Mouse (Mus musculus) telencephalon, adult 2 months (tissue): ENCODE measurements at regions not wholly inside any gene's neighbourhood (a gene's known extent, or its start where the extent isn't known, plus 50 kb on each side); places are given as distances from the start of the nearest gene placed in this dataset.
A peak's percentile ranks its signal among the peaks of the same experiment; 100 is the strongest.

Source experiments
- DNase-seq: peaks from one replicate; pipeline ENCODE4 v3.0.0-alpha.2; 2011; ENCODE audit warnings: low read depth, low spot score

DNA sequence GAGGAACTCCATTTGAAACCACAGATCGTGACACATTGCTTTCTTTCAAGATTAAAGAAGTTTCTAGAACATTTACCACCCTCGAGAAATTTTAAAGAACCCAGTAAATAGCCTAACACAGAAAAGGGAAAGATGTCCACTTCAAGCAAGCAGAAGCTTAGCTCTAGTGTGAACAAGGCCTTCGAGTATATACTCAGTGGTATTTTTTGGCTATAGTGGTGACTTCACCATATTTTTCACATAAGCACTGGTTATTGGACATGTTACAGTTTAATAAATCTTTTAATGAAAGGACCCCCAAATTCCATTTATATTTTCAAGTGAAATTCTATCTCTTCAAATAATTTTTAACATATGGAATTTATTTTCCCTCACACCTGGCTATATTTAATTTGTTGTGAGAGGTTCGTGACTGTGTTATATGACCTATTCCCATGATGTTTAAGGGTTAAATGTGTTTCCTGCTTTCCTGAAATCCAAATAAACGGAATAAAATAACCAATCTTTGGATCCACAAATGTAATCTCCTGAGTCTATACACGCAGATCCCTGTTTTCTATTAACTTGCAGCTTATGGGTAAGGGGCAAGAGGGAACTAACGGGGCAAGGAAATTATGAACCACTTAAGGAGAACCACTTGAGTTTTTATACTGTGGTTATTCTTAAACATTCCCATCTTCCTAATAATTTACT is 60.6 kb upstream of the Tas2r134 start:
- no peak for DNase-seq

DNA sequence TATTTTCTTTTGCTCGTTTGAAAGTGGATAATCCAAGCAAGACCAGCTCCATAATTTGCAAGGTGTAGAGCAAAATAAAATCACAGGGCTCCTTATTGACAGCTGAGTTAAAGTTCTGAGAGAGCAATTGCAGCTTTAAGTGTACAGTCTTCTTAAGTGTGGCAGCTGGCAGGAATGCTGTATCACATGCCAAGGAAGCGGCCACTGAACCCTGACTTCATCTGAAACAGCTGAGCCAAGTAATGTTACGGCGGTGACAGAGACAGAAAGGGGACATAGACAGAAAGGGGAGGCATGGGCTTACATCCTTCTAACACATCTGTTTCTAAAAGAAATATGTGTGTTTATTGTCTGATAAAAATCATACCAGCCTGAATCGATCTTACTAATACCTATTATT is 63.4 kb upstream of the Tas2r134 start:
- no peak for DNase-seq

DNA sequence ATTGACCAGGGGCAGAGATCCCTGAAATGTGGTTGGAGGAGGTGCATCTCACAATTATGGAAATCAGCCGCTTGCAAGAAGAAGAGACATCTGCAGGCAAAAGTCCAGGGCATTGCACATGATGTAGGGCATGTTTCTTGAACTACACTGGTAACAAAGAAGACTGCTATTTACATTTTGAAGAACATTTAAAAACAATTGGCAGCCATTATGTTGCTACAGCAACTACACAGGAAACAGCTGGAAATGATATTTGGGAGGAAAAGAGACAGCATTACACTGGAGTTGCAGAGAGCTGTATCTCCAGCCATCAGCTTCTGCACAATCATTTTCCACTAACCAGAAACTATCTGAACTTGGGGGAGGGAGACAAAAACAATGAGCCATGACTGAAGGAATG is 64.1 kb upstream of the Tas2r134 start:
- no peak for DNase-seq

DNA sequence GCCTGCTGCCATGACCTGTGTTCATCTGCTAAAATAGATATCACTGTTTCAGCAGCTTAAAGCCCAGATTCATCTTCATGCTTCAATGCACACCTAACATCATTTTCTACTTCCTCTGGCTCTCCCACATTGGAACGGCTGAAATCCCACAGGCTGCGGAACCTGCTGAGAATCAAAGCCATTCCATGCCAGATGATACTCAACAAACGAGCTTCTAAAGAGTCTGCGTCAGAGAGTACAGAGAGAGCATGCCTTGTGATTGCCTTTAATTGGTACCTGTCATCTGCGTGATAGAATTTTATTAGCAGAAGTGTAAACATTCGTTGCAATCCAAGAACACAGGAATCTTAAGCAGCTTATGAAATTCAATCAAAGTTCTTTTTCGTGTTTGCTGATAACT is 76.4 kb upstream of the Tas2r134 start:
- no peak for DNase-seq

DNA sequence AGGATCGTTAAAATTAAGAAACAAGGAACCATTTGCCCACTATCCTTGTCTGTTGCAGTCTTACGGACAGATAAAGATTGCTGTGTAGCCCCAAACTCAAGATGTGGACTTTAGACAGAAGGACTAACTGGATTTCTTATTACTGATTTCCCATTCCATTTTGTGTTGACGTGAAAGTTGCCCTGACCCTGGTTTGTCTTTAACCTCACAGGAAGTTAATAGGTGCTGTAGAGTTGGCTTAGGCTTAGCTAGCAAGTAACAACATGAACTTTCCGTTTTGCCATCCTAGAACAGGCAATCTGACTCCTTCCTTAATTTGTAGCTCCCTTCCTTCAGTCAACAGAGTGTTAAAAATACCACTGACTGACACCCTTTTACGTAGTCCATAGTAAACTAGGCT is 78.2 kb upstream of the Tas2r134 start:
- no peak for DNase-seq

DNA sequence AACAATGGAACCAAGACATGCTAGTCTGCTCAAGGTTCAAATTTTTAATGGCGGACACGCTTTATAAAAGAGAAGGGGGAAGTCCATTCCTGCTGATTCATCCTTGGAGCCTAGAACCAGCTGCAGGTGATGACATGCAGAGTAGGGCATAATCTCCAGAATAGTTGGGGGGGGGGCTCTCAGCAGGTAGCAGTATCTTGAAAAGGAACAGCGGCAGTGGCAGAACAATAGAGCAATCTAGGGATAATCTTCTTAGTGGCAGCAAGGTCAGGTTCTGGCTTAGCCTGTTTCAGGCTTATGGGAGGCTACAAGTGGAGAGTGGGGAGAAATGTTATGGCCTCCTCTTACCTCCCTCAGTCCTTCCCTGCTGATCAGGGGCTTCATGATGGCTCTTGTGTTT is 81.1 kb upstream of the Tas2r134 start:
- no peak for DNase-seq

DNA sequence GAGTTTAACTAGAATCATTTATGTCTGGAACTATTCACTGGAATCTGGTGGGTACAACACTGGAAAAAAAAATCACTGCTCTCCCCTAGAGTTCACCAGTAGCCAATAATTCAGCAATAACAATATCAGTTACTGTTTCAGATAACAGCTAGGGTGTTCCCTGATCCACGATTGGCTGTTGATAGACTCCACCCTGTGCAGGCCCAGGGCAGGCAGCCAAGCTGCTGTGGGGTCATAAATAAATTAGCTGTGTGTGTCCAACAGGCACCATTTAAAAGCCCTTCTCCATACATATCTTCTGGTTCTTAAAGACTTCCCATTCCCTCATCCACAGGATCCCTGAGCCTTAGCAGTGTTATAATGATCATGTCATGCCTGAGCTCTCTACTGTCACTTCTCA is 83.4 kb upstream of the Tas2r134 start:
- DNase-seq = no peak

DNA sequence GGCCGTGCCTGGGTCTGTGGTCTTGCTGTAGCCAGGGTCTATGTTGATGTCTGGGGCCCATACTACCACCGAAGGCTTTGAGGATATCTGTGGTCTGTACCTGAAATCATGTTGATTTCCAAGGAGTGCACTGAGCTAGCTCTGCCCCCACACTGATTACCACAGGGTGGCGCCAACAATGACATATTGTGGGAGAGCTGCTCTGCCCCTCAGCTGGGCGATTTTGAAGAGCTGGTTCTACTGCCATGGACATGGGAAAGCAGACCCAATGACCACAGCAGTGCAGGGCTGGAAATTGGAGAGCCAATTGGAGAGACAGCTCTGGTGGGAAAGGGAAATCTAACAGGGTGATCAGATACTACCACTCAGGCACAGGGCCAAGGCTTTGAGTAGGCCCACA is 85.0 kb upstream of the Tas2r134 start:
- DNase-seq = no peak

DNA sequence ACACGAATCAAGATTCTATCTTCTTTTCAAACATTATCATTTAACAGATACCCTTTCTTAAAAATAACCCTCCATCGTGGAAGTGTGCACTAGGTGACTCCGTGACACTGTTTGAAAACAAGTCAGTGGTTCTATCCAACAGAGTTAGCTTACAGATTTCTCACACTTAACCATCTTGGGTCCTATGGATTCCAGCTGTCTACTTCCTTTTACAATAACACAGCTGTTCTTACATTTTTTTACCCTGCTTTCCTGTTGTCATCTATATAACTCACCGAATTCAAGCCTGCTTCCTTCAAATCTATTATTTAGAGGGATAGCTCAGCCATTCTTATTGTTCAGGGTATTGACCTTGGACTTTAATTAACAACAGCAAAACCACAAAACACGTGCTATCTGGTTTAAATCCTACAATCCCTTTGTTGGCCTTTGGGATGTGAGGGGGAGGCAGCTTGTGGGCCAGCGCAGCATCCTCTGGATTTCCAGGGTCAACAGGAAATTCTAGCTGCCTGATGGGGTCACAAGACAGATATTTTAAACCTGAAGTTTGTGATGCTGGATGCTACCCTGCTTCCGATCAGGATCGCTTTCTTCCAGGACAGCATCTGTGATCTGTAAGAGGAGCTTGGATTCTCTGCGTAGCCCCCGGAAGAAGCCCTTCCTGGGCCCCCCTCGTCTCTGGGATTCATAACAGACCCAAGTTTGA is 94.4 kb upstream of the Tas2r134 start:
- DNase-seq = no peak

DNA sequence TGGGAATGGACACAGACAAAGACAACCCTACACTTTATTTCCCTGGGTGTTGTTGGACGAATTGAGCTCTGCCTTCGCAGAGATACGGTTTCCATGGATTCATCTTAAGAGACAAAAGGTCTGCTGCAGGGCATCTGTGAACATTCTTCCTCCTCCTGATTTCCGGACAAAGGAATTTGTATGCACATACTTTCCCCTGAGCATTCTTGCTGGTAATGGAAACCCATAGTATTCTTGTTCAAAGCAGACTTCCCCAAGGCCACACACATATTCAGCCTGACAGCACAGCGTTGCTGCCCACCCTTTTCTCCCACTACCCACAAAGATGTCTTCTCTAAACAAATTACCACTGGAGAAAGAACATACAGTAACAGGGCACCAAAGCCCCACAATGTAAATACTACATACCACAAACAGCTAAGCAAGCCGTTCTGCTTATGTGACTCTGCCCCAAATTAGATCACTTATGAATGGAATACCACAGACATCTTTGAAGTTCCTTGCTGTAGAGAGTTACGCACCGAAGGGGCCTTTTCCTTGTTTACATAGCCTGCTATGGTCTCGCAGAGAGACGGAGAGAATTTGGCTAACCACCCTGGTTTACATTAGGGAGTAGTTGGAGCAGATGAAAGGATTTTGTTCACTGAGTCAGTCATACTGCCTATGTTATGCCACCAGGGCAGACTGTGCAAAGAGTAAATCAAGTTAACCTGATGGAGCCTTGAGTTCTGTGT is 96.0 kb upstream of the Tas2r134 start:
- DNase-seq = no peak

DNA sequence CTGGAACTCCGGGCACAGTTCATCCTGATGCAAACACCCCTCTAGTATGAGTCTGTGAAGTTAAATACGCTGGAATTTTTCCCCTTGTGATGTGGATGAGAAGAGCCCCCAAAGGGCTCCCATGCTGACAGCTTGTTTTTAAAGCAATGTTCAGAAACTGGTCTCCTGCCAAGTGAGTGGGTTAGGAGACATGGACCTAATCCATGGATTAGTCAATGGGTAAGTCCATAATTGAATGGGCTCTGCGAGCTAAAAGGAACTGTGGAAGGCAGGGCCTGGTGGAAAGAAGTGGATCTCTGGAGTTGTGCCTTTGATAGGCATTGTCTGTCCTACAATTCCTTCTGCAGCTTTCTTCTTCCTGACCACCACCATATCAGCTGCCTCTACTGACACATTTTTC is 104.5 kb upstream of the Tas2r134 start:
- DNase-seq = no peak

DNA sequence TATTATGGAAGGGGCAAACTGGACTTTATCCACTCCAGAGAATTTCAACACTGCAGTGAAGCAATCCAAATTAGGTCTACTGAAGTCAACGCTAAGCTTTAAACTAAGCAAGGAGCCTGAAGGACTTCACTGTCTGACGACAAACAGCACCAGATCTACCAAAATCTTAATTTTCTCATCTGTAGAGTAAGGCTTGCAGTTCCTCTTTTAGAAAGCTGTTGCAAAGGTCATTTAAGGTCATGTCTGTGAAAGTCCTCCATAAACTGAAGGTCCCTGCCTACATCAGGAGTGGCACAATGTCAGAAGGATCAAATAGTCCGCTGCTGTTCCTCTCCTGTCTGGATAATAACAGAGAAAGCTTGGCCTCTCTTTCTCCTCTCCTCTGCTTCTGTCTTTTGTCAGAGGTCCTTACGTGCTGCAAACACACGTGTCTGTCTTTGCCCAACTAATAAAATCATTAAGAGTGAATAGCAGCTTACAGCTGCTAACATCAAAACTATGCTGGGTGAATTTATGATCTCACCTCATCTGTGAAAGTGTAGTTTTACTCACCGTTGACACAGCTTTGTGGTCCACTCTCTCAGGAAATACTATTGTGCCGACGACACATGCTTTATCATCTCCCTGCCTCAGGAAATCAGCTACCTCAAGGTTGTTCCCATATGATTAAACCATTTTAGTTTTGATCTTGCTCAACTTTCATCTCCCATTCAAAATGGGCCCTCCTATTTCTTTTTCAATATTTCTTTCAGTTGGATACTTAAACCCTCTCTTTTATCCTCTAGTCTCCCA is 117.9 kb upstream of the Tas2r134 start:
- no peak for DNase-seq

DNA sequence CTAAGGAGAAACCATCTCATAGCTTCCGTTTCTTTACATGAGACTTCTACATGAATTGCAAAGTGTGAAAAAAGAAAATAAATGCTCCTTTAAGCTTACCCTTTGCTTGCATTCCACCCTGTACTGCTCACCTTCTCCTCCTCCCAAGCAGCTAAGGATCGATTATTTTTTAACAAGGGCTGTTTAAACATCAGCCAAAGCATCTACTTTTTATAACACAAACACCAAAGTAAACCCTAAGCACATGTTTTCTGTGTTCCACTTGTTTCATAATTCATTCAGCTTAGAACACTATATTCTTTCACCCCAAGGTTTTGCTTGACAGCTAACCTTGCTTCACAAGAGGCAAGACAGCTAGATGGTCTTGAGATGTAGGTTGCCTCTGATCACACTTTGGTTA is 129.4 kb upstream of the Tas2r134 start:
- no peak for DNase-seq

DNA sequence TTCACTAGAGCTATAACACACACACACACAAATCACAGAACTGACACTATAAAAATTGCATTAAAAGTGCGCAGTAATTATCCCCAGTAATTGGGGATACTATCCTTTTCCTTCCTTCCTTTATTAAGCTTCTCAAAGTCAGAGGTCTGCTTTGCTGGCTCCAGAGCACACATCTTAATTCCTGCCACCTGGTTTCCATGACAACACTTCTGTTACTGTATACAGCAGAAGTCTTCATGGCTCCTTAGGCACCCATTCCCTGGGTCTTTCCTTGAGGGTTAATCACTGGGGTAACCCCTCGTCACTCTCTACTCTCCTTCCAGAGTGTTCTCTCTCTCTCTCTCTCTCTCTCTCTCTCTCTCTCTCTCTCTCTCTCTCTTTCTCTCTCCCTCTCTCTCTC is 153.6 kb upstream of the Tas2r134 start:
- DNase-seq = no peak

DNA sequence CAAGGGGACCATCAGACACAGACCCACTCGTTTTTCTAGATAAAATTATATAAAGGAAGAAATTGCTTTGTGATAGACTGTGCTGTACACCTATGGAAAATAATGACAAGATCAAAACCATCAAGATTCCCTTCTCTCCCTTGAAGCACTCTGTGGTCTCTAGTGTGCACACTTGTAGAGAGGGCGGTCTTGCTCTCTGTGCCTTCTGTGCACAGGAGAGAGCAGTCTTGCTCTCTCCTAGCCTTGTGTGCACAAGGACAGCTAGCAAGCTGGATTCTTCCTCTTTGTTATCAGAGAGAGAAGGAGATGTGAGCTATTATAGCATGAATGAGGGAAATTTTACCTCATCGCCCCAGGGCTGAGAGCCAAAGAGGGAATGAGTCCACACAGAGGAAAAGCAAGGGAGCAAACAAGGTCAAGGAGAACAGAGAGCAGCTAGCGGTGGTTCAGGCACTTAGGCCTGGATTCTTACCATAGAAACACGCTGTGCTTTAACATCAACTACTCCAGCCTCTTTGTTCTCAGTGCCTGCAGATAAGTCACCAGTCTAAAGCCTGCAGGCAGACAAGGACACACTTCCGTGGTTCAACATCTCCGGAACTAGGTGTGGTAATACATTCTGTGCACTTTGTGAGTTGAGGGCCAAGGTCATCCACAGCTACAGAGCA is 160.2 kb upstream of the Tas2r134 start:
- no peak for DNase-seq

DNA sequence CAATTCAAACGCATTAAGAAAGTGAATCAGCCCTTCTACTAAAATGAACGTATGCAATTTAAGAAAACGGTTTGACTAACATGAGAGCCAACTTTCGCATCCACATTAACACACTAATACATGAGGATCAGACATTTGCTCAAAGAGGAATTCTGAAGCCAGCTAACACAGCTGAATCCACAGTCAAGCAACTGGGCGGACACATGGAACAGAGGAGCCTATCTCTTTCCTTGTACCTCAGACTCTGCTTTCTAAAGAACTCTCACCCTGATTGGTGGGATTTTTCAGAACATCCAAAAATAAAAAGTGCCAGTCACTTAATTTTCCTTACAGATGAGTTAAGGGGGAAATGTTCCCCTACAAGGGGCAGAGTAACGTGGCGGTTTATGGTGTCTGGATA is 161.3 kb upstream of the Tas2r134 start:
- no peak for DNase-seq

DNA sequence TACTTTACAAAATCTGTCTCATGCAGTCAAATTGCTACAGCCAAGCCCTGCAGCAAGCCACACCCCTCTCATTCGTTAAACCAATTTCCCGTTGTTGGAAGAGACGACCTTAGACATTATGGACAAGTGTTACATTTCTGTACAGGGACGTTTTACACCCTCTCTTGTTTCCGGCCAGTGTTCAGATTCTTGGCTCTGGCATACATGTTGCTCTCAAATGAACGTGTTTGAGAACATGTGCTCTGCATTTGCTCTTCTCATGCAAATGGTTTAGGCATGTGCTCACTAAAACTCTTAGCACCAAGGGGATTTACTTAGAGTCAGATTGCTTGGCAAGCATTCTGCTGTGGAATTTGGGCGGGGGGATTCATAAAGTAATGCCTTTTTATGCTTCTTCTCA is 161.7 kb upstream of the Tas2r134 start:
- DNase-seq = no peak

DNA sequence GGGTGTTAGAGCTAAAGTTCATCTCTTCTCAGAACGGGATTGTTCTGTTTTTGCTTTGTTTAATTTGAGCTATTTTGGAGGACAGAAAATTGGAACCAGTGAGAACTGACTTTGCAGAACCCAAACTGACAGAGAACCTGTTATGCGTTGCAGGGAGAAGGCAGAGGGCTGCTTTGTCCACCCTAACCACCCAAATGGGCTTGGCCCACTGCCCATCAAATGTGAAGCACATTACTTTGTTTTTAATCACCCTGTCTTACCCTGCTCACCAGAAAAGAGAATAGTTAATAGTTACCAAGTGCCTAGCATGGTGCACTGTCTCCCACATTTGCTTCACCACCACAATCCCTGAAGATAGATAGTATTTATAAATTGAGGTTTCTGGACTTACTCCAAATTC is 163.0 kb upstream of the Tas2r134 start:
- no peak for DNase-seq

DNA sequence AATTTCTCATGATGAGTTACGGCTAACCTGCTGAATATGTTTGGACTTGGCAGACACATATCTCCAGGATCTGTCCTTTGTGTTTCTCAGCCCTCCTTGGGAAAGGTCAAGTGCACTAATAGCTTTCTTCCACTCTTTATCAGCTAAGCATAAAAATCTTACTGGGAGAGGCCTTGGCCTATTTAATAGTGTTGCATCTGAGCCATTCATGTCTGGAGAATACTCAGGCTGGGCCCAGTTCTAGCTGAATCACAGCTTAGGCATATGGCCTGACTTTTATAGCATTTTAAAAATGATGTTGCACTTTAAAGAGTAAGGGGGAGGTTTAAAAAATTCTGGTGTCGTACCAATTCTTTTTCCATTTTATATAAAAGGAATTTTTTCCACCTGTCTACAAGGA is 166.4 kb upstream of the Tas2r134 start:
- DNase-seq = peak; percentile 33

DNA sequence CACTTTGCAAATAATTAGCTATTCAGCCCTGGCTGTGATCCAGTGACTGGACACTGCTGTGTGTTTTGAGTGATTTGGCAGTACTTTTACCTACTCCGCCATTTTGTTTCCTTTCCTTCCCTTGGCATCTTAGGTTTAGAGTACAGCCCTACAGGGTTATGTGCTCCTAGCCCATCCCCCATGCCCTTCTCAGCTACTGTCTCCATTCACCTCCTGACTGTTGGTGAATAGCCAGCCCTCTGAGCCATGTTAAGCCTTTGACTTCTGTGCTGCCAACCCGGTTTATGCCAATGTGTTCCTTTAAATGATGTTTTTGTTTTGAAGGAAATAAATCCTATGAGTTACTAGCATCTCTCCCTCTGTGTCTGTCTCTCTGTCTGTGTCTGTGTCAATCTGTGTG is 167.8 kb upstream of the Tas2r134 start:
- no peak for DNase-seq

DNA sequence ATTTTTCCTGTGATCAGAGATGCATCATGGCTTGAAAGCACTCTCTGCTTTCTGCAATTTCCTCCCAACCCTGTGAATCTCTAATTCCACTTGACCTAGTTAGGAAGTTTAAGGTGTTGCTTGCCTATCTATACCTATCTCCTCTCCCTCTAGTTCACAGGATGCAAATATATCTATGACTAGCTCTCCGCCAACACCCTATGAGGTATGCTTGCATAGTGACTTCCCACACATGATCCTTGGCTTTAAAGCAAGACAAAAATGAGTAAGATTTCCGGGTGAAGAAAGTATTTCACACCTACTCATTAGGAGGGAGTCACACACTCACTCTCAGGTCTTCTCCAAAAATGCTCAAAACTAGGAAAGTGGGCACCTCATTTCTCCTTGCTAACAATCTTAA is 169.6 kb upstream of the Tas2r134 start:
- DNase-seq = peak; percentile 53

DNA sequence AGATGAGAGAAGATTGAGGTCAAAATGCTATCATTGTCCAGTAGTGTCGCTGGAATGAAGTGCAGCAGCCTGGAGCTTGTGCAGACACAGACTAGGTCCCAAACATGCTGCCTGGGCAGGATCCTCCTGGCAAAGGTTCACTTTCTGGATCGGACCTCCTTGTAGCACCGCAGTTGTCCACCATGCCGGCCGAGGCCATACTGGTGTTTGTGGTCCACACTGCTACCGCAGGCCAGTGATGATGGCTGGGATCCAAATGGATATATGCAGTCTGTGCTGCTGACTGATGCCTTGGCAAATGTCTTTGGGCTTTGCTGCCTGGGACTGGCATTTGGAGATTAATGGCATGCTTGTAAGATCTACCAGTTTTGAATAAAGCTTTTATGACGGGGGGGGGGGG is 174.5 kb upstream of the Tas2r134 start:
- no peak for DNase-seq
